Mouse (Mus musculus) liver, postnatal 0 days (tissue): Measurements from ENCODE around the gene P2rx3.
A peak's percentile ranks its signal among the peaks of the same experiment; 100 is the strongest.

Experiments used
- CTCF ChIP-seq: sonication (generic); IDR thresholded peaks from 2 replicates; pipeline ENCODE4 v1.5.1; 2016; ENCODE audit warnings: antibody characterized with exemption, low read depth
- EP300 ChIP-seq: IDR thresholded peaks from 2 replicates; pipeline ENCODE4 v1.6.1; 2016; ENCODE audit warnings: antibody characterized with exemption, low read depth, mild to moderate bottlenecking

DNA sequence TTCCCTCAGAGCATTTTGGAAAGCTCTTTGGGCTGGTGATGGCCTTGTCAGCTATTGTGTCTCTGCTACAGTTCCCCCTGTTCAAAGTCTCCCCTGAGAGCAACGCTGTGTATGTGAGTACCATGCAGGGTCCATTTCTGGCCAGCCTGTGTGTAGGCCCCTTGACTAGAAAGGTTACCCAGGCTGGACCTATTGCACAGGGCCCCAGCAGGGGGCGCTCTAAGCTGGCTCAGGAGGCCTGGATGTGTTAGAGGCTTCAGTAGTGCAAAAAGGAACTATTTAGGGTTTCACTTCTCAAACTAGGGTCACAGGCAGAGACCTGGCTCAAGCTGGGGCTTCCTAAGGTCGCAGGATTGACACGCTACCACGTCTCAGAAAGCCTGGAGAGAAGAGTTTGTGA, 81.0 kb downstream of the P2rx3 start:
- TF ChIP-seq CTCF (peak; percentile 98), EP300 (no peak)
